Mouse (Mus musculus) gastrocnemius, adult 2 months (tissue): ENCODE results near the gene Adamtsl3. TPM values are rescaled to one million over a fixed set of nuclear protein-coding genes. Genes with fewer than 3 reads are reported as not detected.

Source experiments
- DNase-seq: peaks from one replicate; pipeline ENCODE4 v3.0.0; 2022
- H3K27ac ChIP-seq: fragments of 200-600 bp; 2 replicates; pipeline ENCODE4 v1.8.1; 2022; ENCODE audit warnings: mild to moderate bottlenecking
- H3K4me3 ChIP-seq: fragments of 200-600 bp; 2 replicates; pipeline ENCODE4 v1.8.1; 2022; ENCODE audit warnings: mild to moderate bottlenecking, moderate library complexity
- CTCF ChIP-seq: fragments of 200-600 bp; IDR thresholded peaks from 2 replicates; pipeline ENCODE4 v1.8.1; 2022; ENCODE audit warnings: antibody characterized with exemption, mild to moderate bottlenecking, moderate library complexity
- intact Hi-C: fragments of 180-260 bp; cut with DNase I; formaldehyde crosslinking; loops from one replicate; pipeline ENCODE4 v1.15.1; 2025
- total RNA-seq, 2 experiments: library from RNA; stranded (reverse); gene quantifications; 2 replicates each; pipeline ENCODE4 v1.2.3; 2021

Gene Adamtsl3
- total RNA-seq, 2 experiments from 2014 or later = 4.3 to 7.8 TPM

GRCm38 (mm10) chr7:82368047-82368446 lies 32.6 kb downstream of the Adamtsl3 start:
- H3K4me3 ChIP-seq = no peak overlapping the region
- intact Hi-C loops = no loop called here

GRCm38 (mm10) chr7:82370132-82370531 lies 34.6 kb downstream of the Adamtsl3 start:
- DNase-seq = no peak
- Histone ChIP-seq H3K4me3 (no peak overlapping the region), H3K27ac (no peak overlapping the region)
- no peak for TF ChIP-seq CTCF
- intact Hi-C loops = no loop called here

More at GRCm38 (mm10) chr7:82368047-82368446, 32.6 kb downstream of the Adamtsl3 start:
- H3K27ac ChIP-seq = no peak overlapping the region
- no peak for TF ChIP-seq CTCF
- DNase-seq = no peak

- intact Hi-C loops = no loop called here
Observed at GRCm38 (mm10) chr7:82371411-82371810, 35.9 kb downstream of the Adamtsl3 start.

GRCm38 (mm10) chr7:82378311-82378710 lies 42.8 kb downstream of the Adamtsl3 start:
- Histone ChIP-seq H3K27ac (no peak overlapping the region), H3K4me3 (no peak overlapping the region)
- TF ChIP-seq CTCF = no peak
- no peak for DNase-seq
- intact Hi-C loops = no loop called here

More at GRCm38 (mm10) chr7:82371411-82371810, 35.9 kb downstream of the Adamtsl3 start:
- Histone ChIP-seq H3K4me3 (no peak overlapping the region), H3K27ac (no peak overlapping the region)
- TF ChIP-seq CTCF = no peak
- DNase-seq = peak; percentile 80

GRCm38 (mm10) chr7:82379765-82380164 lies 44.3 kb downstream of the Adamtsl3 start:
- Histone ChIP-seq H3K27ac (peak overlapping the region; percentile 48), H3K4me3 (no peak overlapping the region)
- no peak for TF ChIP-seq CTCF
- DNase-seq = no peak
- intact Hi-C loops = no loop called here

- intact Hi-C loops = no loop called here
- no peak for TF ChIP-seq CTCF
- Histone ChIP-seq H3K27ac (no peak overlapping the region), H3K4me3 (no peak overlapping the region)
- DNase-seq = no peak
Observed at GRCm38 (mm10) chr7:82382843-82383535, 47.5 kb downstream of the Adamtsl3 start.

- no peak for DNase-seq
- TF ChIP-seq CTCF = no peak
- intact Hi-C loops = no loop called here
- Histone ChIP-seq H3K4me3 (no peak overlapping the region), H3K27ac (no peak overlapping the region)
Observed at GRCm38 (mm10) chr7:82383536-82383848, 48.0 kb downstream of the Adamtsl3 start.

- DNase-seq = no peak
- H3K4me3 ChIP-seq = no peak overlapping the region
- intact Hi-C loops = no loop called here
- H3K27ac ChIP-seq = no peak overlapping the region
- no peak for TF ChIP-seq CTCF
Observed at GRCm38 (mm10) chr7:82387121-82387520, 51.6 kb downstream of the Adamtsl3 start.

- Histone ChIP-seq H3K27ac (no peak overlapping the region), H3K4me3 (no peak overlapping the region)
- DNase-seq = no peak
- no peak for TF ChIP-seq CTCF
- intact Hi-C loops = no loop called here
Observed at GRCm38 (mm10) chr7:82394435-82395186, 59.1 kb downstream of the Adamtsl3 start.

GRCm38 (mm10) chr7:82395239-82395638 lies 59.7 kb downstream of the Adamtsl3 start:
- intact Hi-C loops = no loop called here
- Histone ChIP-seq H3K4me3 (no peak overlapping the region), H3K27ac (no peak overlapping the region)
- TF ChIP-seq CTCF = no peak
- DNase-seq = no peak

- no peak for DNase-seq
Observed at GRCm38 (mm10) chr7:82395751-82396512, 60.4 kb downstream of the Adamtsl3 start.

GRCm38 (mm10) chr7:82396869-82397268 lies 61.4 kb downstream of the Adamtsl3 start:
- DNase-seq = no peak
- no peak for TF ChIP-seq CTCF
- Histone ChIP-seq H3K4me3 (no peak overlapping the region), H3K27ac (no peak overlapping the region)
- intact Hi-C loops = no loop called here

More at GRCm38 (mm10) chr7:82395751-82396512, 60.4 kb downstream of the Adamtsl3 start:
- Histone ChIP-seq H3K27ac (no peak overlapping the region), H3K4me3 (no peak overlapping the region)
- intact Hi-C loops = no loop called here
- TF ChIP-seq CTCF = no peak

- DNase-seq = no peak
- intact Hi-C loops = no loop called here
- no peak for TF ChIP-seq CTCF
- H3K4me3 ChIP-seq = no peak overlapping the region
- no peak overlapping the region for H3K27ac ChIP-seq
Observed at GRCm38 (mm10) chr7:82397632-82398031, 62.1 kb downstream of the Adamtsl3 start.
